Mouse (Mus musculus) megakaryocyte, embryonic 14.5 days (primary cell): ENCODE data around the gene Ppp6r3.

Source experiments
- FLI1 ChIP-seq: IDR thresholded peaks from 2 replicates; pipeline ENCODE4 v1.6.1; 2012; ENCODE audit warnings: low read length, inconsistent platforms, mixed read lengths
- GATA1 ChIP-seq: IDR thresholded peaks from 3 replicates; pipeline ENCODE4 v1.6.1; 2012; ENCODE audit warnings: mixed read lengths, low read length, inconsistent platforms, borderline replicate concordance

DNA sequence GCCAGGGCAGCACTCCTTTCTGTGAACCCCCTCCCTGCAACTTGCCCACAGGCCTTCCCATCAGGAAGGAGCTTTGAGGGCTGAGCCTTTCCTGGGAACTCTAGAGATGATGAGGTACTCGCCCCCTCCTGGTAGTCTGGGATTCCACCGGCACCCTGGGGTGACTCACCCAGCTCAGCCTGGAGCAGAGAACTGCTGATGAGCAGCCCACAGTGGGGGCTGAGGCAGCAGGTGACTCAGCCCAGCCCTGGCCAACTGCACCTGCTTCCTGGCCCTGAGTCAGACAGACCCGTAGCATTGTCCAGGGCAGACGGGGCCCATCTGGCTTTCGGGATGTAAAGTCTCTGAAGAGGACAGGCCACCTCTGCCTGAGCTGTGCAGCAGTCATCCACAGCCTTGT is 156.3 kb downstream of the Ppp6r3 start:
- TF ChIP-seq GATA1 (no peak), FLI1 (no peak)
